Mouse (Mus musculus): ENCODE data around the gene Bckdha.

Gene Bckdha

GRCm38 (mm10) chr7:25644631-25645030 is 14.2 kb downstream of the Bckdha start:
- DNase-seq, result no peak

GRCm38 (mm10) chr7:25644136-25644535 is 14.6 kb downstream of the Bckdha start:
- DNase-seq, result no peak

- no peak for DNase-seq
Measured at GRCm38 (mm10) chr7:25639754-25640153, 19.0 kb downstream of the Bckdha start.

DNA sequence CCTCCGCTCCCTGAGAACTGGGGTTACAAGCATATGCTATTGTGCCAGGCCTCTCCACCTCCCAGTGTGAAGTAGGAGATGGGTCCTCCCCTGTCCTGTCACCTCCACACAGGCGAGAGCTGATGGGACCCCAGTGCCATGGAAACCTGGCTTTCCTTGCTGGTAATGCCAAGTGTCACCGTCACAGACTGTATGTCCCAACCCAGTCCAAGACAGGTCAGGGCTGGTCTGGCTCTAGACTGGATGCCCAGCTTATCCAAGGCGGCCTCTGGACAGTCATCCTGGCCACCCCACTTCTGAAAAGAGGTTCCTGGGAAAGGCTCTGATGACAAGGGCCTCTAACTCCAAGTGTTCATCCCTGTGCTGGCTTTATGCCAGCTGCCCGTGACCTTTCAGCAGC is 21.7 kb downstream of the Bckdha start:
- DNase-seq, result no peak

- DNase-seq, result no peak
Measured at GRCm38 (mm10) chr7:25636373-25636772, 22.4 kb downstream of the Bckdha start.

DNA sequence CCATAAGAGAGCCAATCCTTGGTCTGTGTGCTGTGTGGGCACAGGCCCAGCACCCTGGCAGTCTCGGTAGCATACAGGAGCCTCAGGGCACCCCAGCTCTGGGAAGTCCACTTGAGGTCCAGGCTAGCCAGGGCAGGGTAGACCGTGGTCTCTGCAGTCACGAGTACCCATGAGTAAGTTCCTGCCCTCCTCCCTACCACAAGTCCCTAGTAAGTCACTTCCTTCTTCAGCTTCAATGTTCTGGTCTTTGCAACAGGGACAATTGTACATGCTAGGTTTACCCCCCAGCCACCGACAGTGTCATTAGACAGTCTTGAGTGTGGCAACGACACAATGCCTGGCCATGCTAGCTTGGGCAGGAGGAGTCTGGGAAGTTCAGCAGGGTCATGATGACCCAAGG is 26.1 kb downstream of the Bckdha start:
- no peak for DNase-seq

DNA sequence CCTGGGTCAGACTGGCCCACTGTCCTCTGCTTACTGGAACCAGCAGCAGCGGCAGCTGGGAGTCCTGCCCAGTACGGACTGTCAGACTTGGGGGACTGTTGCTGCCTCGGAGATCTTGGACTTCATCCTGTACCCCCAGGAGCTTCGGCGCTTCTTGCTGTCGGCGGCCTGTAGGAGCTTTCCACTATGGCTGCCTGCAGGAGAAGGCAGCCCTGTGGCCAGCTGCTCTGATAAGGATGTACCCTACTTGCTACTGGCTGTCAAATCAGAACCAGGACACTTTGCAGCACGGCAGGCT is 30.5 kb downstream of the Bckdha start:
- no peak for DNase-seq

- peak; percentile 56 for DNase-seq
Measured at GRCm38 (mm10) chr7:25627431-25628322, 31.1 kb downstream of the Bckdha start.

- DNase-seq, result no peak
Measured at GRCm38 (mm10) chr7:25626509-25627430, 32.0 kb downstream of the Bckdha start, which contains the start of gene B3gnt8. Gene B3gnt8, plus strand, starts transcription at chr7:25626654.

DNA sequence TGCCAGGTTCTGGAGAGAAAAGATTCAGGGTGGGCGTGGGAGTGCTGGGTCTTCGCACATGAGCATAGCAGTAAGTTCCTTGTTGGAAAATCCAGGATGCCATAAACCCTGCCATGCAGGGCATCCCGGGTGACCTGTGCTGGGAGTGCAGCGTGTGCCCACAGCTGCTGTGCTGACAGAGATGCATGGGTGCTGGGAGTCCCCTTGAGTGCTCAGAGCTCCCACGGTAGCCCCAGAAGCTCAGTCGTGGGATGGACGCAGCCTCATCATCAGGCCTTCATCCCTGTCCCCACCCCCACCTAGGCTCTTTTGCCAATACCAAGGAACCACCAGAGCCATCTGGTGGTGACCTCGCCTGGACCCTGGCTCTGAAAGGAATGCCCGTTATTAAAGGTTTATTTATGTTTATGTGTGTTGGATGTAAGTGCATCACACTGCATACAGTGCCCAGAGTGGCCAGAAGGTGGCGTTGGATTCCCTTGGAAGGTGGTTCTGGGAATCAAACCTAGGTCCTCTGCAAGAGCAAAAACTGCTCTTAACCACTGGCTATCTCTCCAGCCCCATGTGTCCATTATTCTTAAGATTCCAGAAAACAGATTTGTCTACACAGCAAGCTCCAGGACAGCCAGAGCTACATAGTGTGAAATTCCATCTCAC is 33.1 kb downstream of the Bckdha start:
- peak; percentile 58 for DNase-seq

- no peak for DNase-seq
Measured at GRCm38 (mm10) chr7:25624851-25625250, 33.9 kb downstream of the Bckdha start.

DNA sequence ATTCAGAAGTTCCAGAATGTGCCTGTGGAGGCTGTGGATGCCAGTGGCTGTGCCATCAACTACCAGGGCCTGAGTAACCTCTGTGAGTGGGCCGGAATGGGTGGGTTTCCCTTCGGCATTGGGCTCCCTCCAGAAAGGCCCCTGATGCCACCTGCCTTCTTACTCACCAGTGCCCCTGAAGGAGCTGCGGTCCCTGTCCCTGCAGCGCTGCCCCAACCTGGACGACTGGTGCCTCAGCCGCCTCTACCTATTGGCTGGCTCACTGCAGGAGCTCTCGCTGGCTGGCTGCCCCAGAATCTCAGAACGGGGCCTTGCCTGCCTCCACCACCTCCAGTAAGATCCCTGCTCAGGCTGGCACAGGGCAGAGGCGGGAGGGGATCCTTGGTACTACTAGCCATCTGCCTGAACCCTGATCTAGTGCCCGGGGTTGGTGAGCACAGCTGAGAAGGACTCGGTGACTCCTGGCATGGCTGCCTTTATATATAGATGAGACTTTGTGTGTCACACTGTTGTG is 34.9 kb downstream of the Bckdha start:
- DNase-seq, result no peak

GRCm38 (mm10) chr7:25620751-25621150 is 38.0 kb downstream of the Bckdha start:
- DNase-seq, result no peak

GRCm38 (mm10) chr7:25620101-25620500 is 38.7 kb downstream of the Bckdha start:
- no peak for DNase-seq

DNA sequence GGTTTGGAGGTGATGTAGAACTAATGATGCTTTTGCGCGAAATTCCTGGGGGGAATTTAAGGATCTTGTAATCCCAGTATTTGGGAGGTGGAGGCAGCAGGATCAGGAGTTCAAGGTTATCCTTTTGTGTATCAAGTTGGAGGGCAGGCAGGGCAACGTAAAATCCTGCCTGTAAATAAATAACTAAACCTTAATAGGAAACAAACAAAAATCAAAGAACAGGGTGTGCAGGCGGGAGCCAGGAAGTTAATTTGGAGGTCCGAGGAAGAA is 39.1 kb downstream of the Bckdha start:
- peak; percentile 51 for DNase-seq

DNA sequence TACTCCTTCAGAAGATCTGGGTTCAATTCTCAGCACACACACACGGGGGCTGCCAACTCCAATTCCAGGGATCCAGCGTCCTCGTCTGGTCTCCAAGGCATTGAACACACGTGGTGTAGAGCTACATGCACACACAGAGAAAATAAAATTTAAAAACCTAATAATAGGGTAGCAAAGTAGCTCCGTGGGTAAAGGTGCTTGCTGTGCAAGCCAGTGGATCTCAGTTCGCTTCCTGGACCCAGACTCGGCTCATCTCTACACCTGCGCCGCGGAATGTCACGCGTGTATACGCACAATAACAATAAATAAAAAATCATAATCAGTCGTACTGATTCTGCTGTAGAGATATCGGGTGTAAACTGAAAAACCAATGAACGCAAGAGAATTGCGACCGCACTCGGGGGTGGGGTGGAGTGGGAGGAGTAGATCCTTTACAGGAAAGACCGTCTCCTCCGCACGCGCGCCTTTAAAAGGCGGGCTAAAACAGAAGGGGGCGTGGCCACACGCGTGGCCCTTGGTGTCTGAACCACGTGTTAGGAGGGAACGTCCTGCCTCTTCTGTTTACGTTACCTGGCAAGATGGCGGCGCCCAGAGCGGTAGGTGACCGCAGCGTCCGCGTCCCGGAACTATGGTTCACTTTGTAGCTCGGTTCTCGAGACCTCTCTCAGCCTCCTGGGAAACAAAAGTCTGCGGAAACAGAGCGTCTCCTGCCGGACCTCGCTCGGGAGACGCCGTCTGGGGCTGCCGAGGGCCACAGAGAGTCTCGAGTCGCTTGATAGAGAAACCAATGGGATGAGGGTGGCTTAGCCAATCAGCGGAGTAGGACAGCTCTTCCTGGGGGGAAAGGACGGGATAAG is 39.7 kb downstream of the Bckdha start, which contains the start of gene Dmac2:
TSS of gene Dmac2 (plus strand) at position 550 of the 857 bp plus-strand sequence.
- peak; percentile 97 for DNase-seq

- DNase-seq, result no peak
Measured at GRCm38 (mm10) chr7:25617376-25618160, 41.2 kb downstream of the Bckdha start.

DNA sequence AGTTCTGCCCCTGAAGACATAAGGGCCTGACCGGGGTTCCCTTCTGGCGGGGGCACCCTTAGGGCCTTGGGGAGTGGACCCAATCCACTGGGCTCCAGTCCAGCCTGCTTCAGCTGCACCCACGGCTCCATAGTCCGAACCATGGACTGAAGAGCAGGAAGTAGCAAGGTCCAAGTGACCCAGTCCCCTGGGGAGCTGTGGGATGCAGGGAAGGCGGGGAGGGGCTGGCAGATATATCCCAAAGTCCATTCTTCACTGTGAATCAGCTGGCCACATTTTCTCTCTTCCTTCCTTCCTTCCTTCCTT is 43.1 kb downstream of the Bckdha start, which contains the start of gene Erich4:
TSS of gene Erich4 (minus strand) at position 187 of the 306 bp plus-strand sequence.
- peak; percentile 94 for DNase-seq

- DNase-seq, result peak; percentile 74
Measured at GRCm38 (mm10) chr7:25614831-25615705, 43.7 kb downstream of the Bckdha start.

DNA sequence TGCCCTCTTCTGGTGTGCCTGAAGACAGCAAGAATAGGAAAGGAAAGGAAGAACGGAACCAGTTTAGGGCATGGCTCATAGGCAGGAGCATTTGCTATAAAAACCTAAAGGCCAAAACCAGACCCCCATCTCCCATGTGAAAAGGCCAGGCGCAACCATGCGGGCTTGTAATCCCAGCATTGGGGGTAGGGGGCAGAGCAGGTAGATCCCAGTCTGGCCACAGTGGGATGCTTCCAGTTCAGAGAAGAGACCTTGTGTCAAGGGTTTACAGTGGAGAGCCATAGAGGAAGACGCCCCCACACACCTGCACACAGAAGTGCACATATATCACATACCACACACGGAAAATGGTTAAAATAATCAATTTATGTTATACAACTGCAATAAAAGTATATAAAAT is 44.7 kb downstream of the Bckdha start:
- no peak for DNase-seq
